Mouse (Mus musculus) adrenal gland, postnatal 36 days (tissue): ENCODE measurements at regions not wholly inside any gene's neighbourhood (a gene's known extent, or its start where the extent isn't known, plus 50 kb on each side); places are given as distances from the start of the nearest gene placed in this dataset.

ENCODE experiments used
- DNase-seq, 2 experiments: peaks; one replicate each; pipeline ENCODE4 v3.0.0; 2021; ENCODE audit warnings: mixed read lengths in 1 of 2

GRCm38 (mm10) chr9:104496220-104496619 is 50.9 kb upstream of the Cpne4 start:
- DNase-seq = no peak

GRCm38 (mm10) chr9:104490696-104491095 is 56.4 kb upstream of the Cpne4 start:
- DNase-seq = no peak

DNA sequence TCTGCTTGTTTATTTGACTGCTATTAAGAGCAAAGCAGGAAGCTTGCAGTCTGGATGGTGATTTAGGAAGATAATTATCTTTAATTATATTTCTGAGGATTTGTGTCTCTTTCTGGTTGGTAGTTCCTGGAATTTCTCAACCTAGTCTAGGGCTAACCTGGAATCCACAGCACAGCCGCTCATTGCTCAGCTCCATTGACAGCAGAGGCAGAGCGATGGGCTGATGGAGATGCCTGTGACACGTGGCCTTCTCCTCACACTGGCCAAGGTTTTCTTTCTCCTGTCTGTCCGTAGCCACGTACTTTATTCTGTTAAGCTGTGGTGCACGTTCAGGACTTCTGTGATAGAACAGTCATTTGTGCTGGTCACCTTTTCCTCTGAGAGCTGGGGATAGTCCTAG is 57.7 kb upstream of the Cpne4 start:
- DNase-seq = no peak

DNA sequence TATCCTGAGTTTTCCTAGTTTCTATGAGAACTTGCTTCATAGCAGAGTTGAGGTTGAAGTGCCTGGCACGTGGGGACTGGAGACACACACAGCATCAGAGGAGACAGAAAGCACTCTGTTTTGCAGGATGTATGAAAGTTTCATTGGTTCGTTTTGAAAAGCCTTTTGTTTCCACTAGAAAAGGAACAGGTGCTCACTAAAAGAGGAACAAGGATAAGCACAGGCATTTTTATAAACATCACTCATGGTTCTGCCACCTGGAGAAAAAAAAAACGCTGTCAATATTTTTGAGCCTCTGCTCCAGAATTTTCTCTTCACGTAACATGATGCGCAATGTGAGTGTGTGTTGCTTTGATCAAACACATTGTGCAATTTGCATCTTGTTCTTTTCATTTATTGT is 64.6 kb upstream of the Cpne4 start:
- DNase-seq = no peak

DNA sequence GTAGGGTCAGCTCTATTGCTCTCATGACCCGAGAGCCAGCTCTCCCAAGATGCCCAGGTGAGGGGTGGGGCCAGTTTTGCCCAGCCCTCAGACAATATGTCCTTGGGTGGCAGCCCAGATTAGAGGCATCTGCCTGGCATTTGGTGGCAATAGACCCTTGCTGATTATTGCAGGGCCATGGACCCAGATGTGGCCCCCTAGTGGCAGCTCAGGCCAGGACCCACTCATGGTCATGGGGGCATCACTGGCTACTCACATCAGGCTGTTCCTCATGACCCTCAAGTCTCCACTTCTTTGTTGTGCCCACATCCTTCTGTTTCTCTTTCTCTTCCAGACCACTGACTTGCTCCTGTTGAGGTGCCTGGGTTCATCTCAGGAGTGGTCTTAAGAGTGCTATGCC is 66.4 kb upstream of the Cpne4 start:
- DNase-seq = peak in 1 of 2 experiments; percentile 12

- no peak for DNase-seq
Measured at GRCm38 (mm10) chr9:104474831-104475230, 72.3 kb upstream of the Cpne4 start.

DNA sequence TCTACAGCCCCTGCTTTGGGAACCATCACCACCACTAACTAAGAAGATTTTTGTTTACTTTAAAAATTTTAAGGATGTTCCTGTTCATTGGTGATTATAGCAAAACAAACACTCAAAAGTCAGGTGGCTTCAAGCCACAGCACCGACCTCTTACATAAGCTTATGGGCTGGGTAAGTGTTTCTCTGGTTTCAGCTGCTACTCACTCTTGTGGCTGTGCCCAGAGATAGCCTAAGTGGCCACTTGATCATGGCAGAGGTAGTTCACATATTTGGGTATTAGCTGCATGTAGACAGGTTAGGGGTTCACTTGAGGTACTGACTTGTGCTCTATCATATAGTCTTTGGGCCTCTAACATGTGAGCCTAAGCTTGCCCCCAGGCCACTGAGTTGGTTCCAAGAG is 79.8 kb upstream of the Cpne4 start:
- no peak for DNase-seq

DNA sequence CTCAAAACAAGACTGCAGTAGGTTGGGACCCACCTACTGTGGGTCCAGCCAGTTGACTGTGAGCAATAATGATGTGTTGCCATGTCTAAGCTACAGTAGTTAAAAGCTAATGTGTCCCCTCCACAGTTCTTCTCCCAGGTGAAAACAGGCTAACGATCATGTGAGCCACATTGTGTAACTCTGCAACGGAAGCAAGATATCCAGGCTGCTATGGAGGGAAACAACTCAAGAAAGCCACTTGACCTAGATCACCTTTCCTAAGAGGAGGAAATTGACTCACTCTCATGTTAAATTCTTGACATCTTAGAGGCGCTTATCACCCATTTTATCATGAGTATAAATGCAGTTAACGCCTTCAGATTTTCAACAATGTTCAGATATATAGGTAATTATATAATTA is 83.4 kb upstream of the Cpne4 start:
- no peak for DNase-seq

DNA sequence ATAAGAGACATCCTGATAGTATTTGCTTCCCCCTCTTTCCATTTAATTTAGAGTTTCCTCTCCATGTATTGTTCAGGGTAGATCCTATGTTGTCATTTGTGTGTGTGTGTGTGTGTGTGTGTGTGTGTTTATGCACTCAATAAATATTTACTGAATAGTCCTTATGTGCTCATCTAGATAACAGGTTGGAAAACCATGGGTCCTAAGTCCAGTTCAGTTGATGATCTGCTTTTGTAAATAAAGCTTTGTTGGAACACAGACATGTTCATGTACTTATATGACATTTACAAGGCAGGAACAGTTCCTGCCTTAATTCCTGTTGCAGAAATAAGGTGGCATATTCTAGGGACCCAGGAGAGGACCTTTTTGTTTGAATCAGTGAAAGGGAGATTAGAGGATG is 87.0 kb upstream of the Cpne4 start:
- no peak for DNase-seq

- peak in 1 of 2 experiments; percentile 10 for DNase-seq
Measured at GRCm38 (mm10) chr9:104457635-104458034, 89.5 kb upstream of the Cpne4 start.

- no peak for DNase-seq
Measured at GRCm38 (mm10) chr9:104448577-104449165, 98.4 kb upstream of the Cpne4 start.

- DNase-seq = peak; percentile 23 to 31
Measured at GRCm38 (mm10) chr9:104444906-104445305, 102.2 kb upstream of the Cpne4 start.

DNA sequence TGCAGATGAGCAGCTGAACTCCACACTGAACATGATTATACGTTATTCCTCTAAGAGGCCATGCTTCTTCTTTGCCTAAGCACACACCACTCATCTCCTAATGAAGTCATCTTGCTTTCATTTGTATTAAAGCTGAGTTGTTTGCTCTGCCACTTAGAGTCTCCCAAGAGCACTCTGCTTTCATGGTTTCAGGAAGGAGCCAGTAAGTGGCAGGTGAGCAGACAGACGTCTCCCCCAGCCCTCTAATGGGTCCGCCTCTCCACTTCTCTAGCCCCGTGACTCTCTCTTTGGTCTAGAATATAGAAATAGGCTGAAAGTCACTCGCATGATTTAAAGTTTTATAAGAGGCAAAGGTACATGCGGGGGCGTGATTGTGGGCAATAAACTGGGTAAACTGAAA is 103.8 kb upstream of the Cpne4 start:
- no peak for DNase-seq

DNA sequence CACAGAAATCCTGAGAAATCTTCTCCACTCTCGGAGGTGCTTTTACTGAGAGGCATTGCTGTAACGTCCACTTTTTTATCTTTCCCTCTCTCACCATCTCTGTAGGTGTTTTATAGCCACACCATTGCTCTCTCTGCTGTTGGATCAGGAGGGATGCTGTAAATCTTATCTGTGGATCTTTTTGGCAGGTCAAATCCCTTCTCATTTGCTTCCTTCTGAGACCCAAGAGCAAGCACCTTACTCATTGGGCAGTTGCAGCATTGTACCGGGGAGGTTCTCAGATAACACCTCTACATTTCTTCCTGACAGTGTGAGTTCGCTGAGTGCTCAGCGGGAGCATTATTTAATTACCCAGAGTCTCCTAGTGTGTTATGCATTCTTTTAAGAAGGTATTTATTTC is 75.5 kb upstream of the Acpp start:
- no peak for DNase-seq

DNA sequence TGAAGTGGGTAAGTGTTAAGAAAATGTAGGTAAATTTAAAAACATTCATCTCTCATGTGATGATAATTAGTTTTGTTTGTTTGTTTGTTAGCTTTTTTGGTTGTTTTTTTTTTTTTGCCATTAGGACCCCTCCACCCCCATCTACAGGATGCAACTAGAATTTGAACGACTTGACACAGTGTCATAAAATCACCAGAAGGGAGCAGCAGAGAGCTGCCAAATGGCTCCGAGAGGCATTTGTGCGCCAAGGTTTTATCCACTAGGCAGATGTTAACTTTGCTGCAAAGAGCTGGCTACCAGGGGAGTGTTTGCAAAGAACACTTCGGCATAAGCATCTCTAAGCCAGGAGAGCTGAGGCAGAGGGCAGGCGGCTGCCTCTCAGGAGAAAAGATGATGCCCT is 72.7 kb upstream of the Acpp start:
- DNase-seq = peak; percentile 3 to 31

GRCm38 (mm10) chr9:104409381-104409780 is 71.8 kb upstream of the Acpp start:
- DNase-seq = no peak

GRCm38 (mm10) chr9:104408571-104409294 is 71.2 kb upstream of the Acpp start:
- DNase-seq = peak in 1 of 2 experiments; percentile 20

GRCm38 (mm10) chr9:104407559-104408376 is 70.2 kb upstream of the Acpp start:
- DNase-seq = peak; percentile 10 to 32

GRCm38 (mm10) chr9:104407011-104407410 is 69.5 kb upstream of the Acpp start:
- no peak for DNase-seq

DNA sequence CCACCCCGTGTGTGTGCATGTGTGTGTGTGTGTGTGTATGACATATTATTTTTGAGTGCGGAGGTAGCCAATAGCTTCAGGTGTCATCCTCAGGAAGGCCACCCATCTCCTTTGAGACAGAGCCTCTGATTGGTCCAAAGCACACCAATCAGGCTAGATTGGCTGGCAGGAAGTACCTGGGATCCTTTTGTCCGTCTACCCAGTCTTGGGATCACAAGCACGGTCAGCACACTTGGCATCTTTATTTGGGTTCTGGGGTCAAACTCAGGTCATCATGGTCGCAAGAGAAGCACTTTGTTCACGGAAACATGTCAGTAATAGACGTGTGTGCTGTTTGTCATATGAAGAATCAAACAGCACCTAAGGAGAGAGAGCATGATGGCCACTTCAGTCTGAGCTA is 68.9 kb upstream of the Acpp start:
- DNase-seq = no peak

- no peak for DNase-seq
Measured at GRCm38 (mm10) chr9:104403863-104404262, 66.3 kb upstream of the Acpp start.

DNA sequence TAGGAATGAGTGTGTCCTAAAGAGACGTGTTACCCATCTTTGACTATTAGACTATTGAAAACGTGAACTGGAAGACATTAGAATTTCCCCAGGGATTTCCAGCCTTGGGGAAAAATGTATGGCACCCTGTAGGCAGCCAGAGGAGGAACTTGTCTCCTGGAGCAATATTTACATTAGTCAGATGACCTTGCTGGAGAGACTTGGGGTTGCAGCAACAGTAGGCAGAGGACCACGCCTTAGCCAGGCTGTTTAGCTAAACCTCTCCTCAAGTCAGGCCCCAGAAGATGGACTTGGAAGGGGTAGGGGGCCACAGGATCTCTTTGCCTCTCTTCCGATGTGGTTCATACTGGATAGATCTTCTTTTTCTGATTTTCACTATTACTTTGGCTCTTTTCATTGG is 64.1 kb upstream of the Acpp start:
- DNase-seq = no peak

GRCm38 (mm10) chr9:104399927-104400326 is 62.4 kb upstream of the Acpp start:
- DNase-seq = no peak
